Mouse (Mus musculus) cerebellum, adult 11-12 months (tissue): ENCODE results near the gene Rorb.

Source experiments
- DNase-seq: peaks from one replicate; pipeline ENCODE4 v3.0.0; 2022

Rorb gene

GRCm38 (mm10) chr19:18887646-18888407 lies 223.2 kb downstream of the Rorb start:
- no peak for DNase-seq

GRCm38 (mm10) chr19:18881162-18881561 lies 229.8 kb downstream of the Rorb start:
- DNase-seq = no peak
